Mouse (Mus musculus): ENCODE results near the gene Blvrb. TPM values are rescaled to one million over a fixed set of nuclear protein-coding genes. Genes with fewer than 3 reads are reported as not detected.
A peak's percentile ranks its signal among the peaks of the same experiment; 100 is the strongest.

Gene Blvrb
- total and polyA plus RNA-seq, 3 experiments, result 29.9 to 46.2 (median 31.7) TPM

GRCm38 (mm10) chr7:27440014-27440413 is 7.8 kb upstream of the Blvrb start:
- H3K27me3 ChIP-seq (ENCODE audit: control insufficient read depth, insufficient read depth, low read length), result no peaks in the 10 kb centered on the region
- no peaks in the 10 kb centered on the region for H3K79me2 ChIP-seq (replicated peaks; ENCODE audit: control insufficient read depth, insufficient read depth, low read length)
- no peaks in the 10 kb centered on the region for H3K36me3 ChIP-seq (ENCODE audit: control insufficient read depth, insufficient read depth, low read length)
- TF ChIP-seq POLR2A (IDR thresholded peaks at IDR 0.05; ENCODE audit: insufficient read depth, low read depth, low read length), result no peak
- peak; percentile 39 for TF ChIP-seq CTCF (IDR thresholded peaks at IDR 0.05)
- TF ChIP-seq EP300 (IDR thresholded peaks at IDR 0.05; ENCODE audit: insufficient read depth, low read depth, low read length), result no peak
- H3K4me1 ChIP-seq (ENCODE audit: control insufficient read depth, insufficient read depth, low read length), result no peaks in the 10 kb centered on the region
- H3K4me3 ChIP-seq, result no peak overlapping the region
- H3K27ac ChIP-seq, result no peak overlapping the region
- intact Hi-C loops (cut with DNase I), result no loop called here
- DNase-seq, result no peak
- WGBS, result 79% methylated on average over 4 of the region's 4 CpGs
- H3K9ac ChIP-seq (ENCODE audit: low read depth, low read length), result no peak overlapping the region

- Histone ChIP-seq H3K79me2 (replicated peaks; ENCODE audit: control insufficient read depth, insufficient read depth, low read length) (no peaks in the 10 kb centered on the region), H3K36me3 (ENCODE audit: control insufficient read depth, insufficient read depth, low read length) (no peaks in the 10 kb centered on the region), H3K27me3 (ENCODE audit: control insufficient read depth, insufficient read depth, low read length) (no peaks in the 10 kb centered on the region; the same call in 1 of the 2 replicates), H3K27ac (no peak overlapping the region), H3K4me3 (peak overlapping the region; percentile 23; the same call in 1 of the 2 replicates), H3K9ac (ENCODE audit: low read depth, low read length) (peak overlapping the region; percentile 67; the same call in 1 of the 2 replicates), H3K4me1 (ENCODE audit: control insufficient read depth, insufficient read depth, low read length) (peaks cover 9% of the 10 kb centered on the region)
- no peak for DNase-seq
- intact Hi-C loops (cut with DNase I), result loop anchor here (5.0 kb wide), 3 partner anchors 39 to 89 kb away; partner anchors contain the start of genes Gm20479 and Shkbp1
- TF ChIP-seq POLR2A (IDR thresholded peaks at IDR 0.05; ENCODE audit: insufficient read depth, low read depth, low read length) (no peak), CTCF (IDR thresholded peaks at IDR 0.05) (no peak), EP300 (IDR thresholded peaks at IDR 0.05; ENCODE audit: insufficient read depth, low read depth, low read length) (no peak)
- 18% methylated on average over 18 of the region's 18 CpGs for WGBS
These were observed 1.7 kb upstream of the Blvrb start for GRCm38 (mm10) chr7:27446051-27446450.

GRCm38 (mm10) chr7:27446521-27447418 is 1.0 kb upstream of the Blvrb start:
- intact Hi-C loops (cut with DNase I), result loop anchor here (5.0 kb wide), 3 partner anchors 39 to 89 kb away; partner anchors contain the start of genes Gm20479 and Shkbp1
- TF ChIP-seq POLR2A (IDR thresholded peaks at IDR 0.05; ENCODE audit: insufficient read depth, low read depth, low read length), result no peak
- no peak for TF ChIP-seq EP300 (IDR thresholded peaks at IDR 0.05; ENCODE audit: insufficient read depth, low read depth, low read length)
- TF ChIP-seq CTCF (IDR thresholded peaks at IDR 0.05), result no peak
- H3K27me3 ChIP-seq (ENCODE audit: control insufficient read depth, insufficient read depth, low read length), result no peaks in the 10 kb centered on the region; the same call in 1 of the 2 replicates
- no peak overlapping the region for H3K27ac ChIP-seq
- H3K4me3 ChIP-seq, result peak overlapping the region; percentile 74
- no peaks in the 10 kb centered on the region for H3K36me3 ChIP-seq (ENCODE audit: control insufficient read depth, insufficient read depth, low read length)
- H3K9ac ChIP-seq (ENCODE audit: low read depth, low read length), result peak overlapping the region; percentile 67
- DNase-seq, result peak; percentile 26 to 29
- WGBS, result 11% methylated on average over 48 of the region's 53 CpGs
- no peaks in the 10 kb centered on the region for H3K79me2 ChIP-seq (replicated peaks; ENCODE audit: control insufficient read depth, insufficient read depth, low read length)
- H3K4me1 ChIP-seq (ENCODE audit: control insufficient read depth, insufficient read depth, low read length), result peaks cover 9% of the 10 kb centered on the region

- H3K27ac ChIP-seq, result peak overlapping the region; percentile 69
These were observed 836 bp downstream of the Blvrb start for GRCm38 (mm10) chr7:27448421-27449206.

DNA sequence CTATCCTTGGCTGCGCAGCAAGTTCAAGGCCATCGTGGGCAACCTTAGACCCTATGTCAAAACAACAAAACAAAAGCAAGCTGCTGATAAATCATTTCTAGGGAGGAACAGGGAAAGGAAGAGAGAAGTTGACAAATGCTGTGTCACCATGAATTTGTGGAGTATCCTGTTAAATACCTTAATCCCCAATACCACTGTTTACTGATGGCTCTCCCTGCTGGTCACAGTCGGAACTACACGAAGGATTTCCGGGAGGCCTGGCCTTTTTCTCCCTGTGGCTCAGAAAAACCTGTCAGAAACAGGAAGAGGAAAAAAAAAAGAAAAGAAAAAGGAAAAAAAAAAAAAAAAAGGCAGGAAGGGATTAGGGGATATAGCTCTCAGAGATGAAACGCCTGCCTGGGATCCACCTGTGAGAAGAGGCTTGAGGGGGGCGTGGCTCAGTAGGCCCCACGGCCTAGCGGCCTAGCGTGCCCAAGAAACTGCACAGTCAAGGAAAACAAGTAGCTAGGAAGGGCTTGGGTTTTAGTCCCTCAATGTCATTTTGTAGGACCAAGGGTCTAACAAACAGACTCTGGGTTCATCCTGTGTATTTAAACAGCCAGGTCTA is 1.6 kb downstream of the Blvrb start:
- intact Hi-C loops (cut with DNase I), result loop anchor here (2.0 to 5.0 kb wide), 4 partner anchors 42 to 113 kb away; partner anchors contain the start of genes Gm20479, Ltbp4 and Shkbp1
- H3K4me1 ChIP-seq (ENCODE audit: control insufficient read depth, insufficient read depth, low read length), result peaks cover 9% of the 10 kb centered on the region
- H3K36me3 ChIP-seq (ENCODE audit: control insufficient read depth, insufficient read depth, low read length), result no peaks in the 10 kb centered on the region
- no peaks in the 10 kb centered on the region; the same call in 1 of the 2 replicates for H3K27me3 ChIP-seq (ENCODE audit: control insufficient read depth, insufficient read depth, low read length)
- TF ChIP-seq CTCF (IDR thresholded peaks at IDR 0.05), result peak; percentile 78
- TF ChIP-seq POLR2A (IDR thresholded peaks at IDR 0.05; ENCODE audit: insufficient read depth, low read depth, low read length), result no peak
- DNase-seq, result peak; percentile 73 to 79
- no peak overlapping the region for H3K9ac ChIP-seq (ENCODE audit: low read depth, low read length)
- H3K27ac ChIP-seq, result no peak overlapping the region; the same call in 1 of the 2 replicates
- 57% methylated on average over 10 of the region's 10 CpGs for WGBS
- H3K79me2 ChIP-seq (replicated peaks; ENCODE audit: control insufficient read depth, insufficient read depth, low read length), result no peaks in the 10 kb centered on the region
- H3K4me3 ChIP-seq, result no peak overlapping the region

More at GRCm38 (mm10) chr7:27448421-27449206, 836 bp downstream of the Blvrb start:
- peak in 1 of 2 experiments; percentile 9 for DNase-seq
- Histone ChIP-seq H3K9ac (ENCODE audit: low read depth, low read length) (peak overlapping the region; percentile 76), H3K79me2 (replicated peaks; ENCODE audit: control insufficient read depth, insufficient read depth, low read length) (no peaks in the 10 kb centered on the region), H3K27me3 (ENCODE audit: control insufficient read depth, insufficient read depth, low read length) (no peaks in the 10 kb centered on the region; the same call in 1 of the 2 replicates), H3K36me3 (ENCODE audit: control insufficient read depth, insufficient read depth, low read length) (no peaks in the 10 kb centered on the region), H3K4me1 (ENCODE audit: control insufficient read depth, insufficient read depth, low read length) (peaks cover 9% of the 10 kb centered on the region), H3K4me3 (peak overlapping the region; percentile 74)
- WGBS, result 45% methylated on average over 15 of the region's 15 CpGs
- TF ChIP-seq CTCF (IDR thresholded peaks at IDR 0.05), result no peak
- TF ChIP-seq EP300 (IDR thresholded peaks at IDR 0.05; ENCODE audit: insufficient read depth, low read depth, low read length), result no peak
- TF ChIP-seq POLR2A (IDR thresholded peaks at IDR 0.05; ENCODE audit: insufficient read depth, low read depth, low read length), result no peak
- intact Hi-C loops (cut with DNase I), result loop anchor here (1.0 to 5.0 kb wide), 5 partner anchors 24 to 112 kb away; partner anchors contain the start of genes Gm20479, Ltbp4 and Shkbp1

Measured in heart, adult 2 months (tissue).